ENCODE assay signal across 27 mouse cellular contexts in genomic region chr8:124715736-124716135, GRCm38 (mm10). TPM values are rescaled to one million over a fixed set of nuclear protein-coding genes. Genes with fewer than 3 reads are reported as not detected.
"Had no signal": no experiment of that assay in that cellular context is flagged by ENCODE, and none has a peak within 500 bp of the region (broad histone marks: within the 10 kb centered on the region; RNA-seq: fewer than 3 reads in every experiment).

No protein-coding gene starts in this region.

- H3K27me3 ChIP-seq: heart, embryonic 12.5 days; hindbrain, embryonic 13.5 days; hindbrain, embryonic 15.5 days; kidney, embryonic 15.5 days; limb, embryonic 13.5 days; limb, embryonic 15.5 days; liver, embryonic 12.5 days had no signal

- H3K27ac ChIP-seq: gastrocnemius, adult 2 months; heart, embryonic 10.5 days; hindbrain, embryonic 13.5 days; hindbrain, embryonic 15.5 days; kidney, embryonic 15.5 days; kidney, postnatal 0 days; limb, embryonic 13.5 days; limb, embryonic 15.5 days; liver, embryonic 12.5 days; liver, embryonic 14.5 days had no signal

- H3K4me3 ChIP-seq: gastrocnemius, adult 2 months; heart, embryonic 10.5 days; heart, embryonic 12.5 days; hindbrain, embryonic 13.5 days; hindbrain, embryonic 15.5 days; kidney, embryonic 15.5 days; limb, embryonic 13.5 days; limb, embryonic 15.5 days; liver, embryonic 12.5 days had no signal

- H3K9ac ChIP-seq: heart, embryonic 12.5 days; hindbrain, embryonic 13.5 days; hindbrain, embryonic 15.5 days; kidney, embryonic 15.5 days; limb, embryonic 13.5 days; limb, embryonic 15.5 days; liver, embryonic 12.5 days; liver, embryonic 14.5 days had no signal

- H3K9me3 ChIP-seq: heart, embryonic 10.5 days; heart, embryonic 12.5 days; hindbrain, embryonic 13.5 days; hindbrain, embryonic 15.5 days; kidney, embryonic 15.5 days; limb, embryonic 13.5 days; limb, embryonic 15.5 days; liver, embryonic 12.5 days had no signal

- H3K4me2 ChIP-seq: heart, embryonic 12.5 days; hindbrain, embryonic 13.5 days; hindbrain, embryonic 15.5 days; kidney, embryonic 15.5 days; limb, embryonic 13.5 days; limb, embryonic 15.5 days; liver, embryonic 12.5 days had no signal

- ATAC-seq: inflammation-experienced regulatory T-cells, adult 6 months; liver, embryonic 12.5 days had no signal

- DNase-seq: gastrocnemius, adult 2 months; gastrocnemius, postnatal 10 days; gastrocnemius, postnatal 25 days; heart, adult 18-20 months; heart, postnatal 10 days; heart, postnatal 4 days; kidney, adult 11 months; kidney, adult 2 months; kidney, adult 9 months; kidney, postnatal 14 days; kidney, postnatal 36 days; layer of hippocampus, adult 9-11 months; layer of hippocampus, postnatal 36 days; left cerebral cortex, postnatal 4 days had no signal

RNA-seq across cellular contexts. Expression of gene Fam89a, which starts 35.9 kb away (rescaled TPM):
- total RNA-seq: granulocyte monocyte progenitor cell, adult 5-6 weeks; left cerebral cortex, postnatal 10 days had no signal
